14 mouse cellular contexts compared by ENCODE assay signal in genomic region chr9:107087531-107087930, GRCm38 (mm10).
A peak's percentile ranks its signal among the peaks of the same experiment; 100 is the strongest.
DNase-seq lines count a peak whose midpoint lies in the region; ATAC-seq and TF ChIP-seq lines count a peak whose summit lies in the region.
"Had no signal": no experiment of that assay in that cellular context is flagged by ENCODE, and none has a peak within 500 bp of the region (broad histone marks: within the 10 kb centered on the region; RNA-seq: fewer than 3 reads in every experiment).

No protein-coding gene starts in this region.

- H3K9me3 ChIP-seq in forebrain, embryonic 14.5 days (replicated peaks; ENCODE audit: control insufficient read depth, low read length) = no peaks in the 10 kb centered on the region
- no peaks in the 10 kb centered on the region for H3K9me3 ChIP-seq in forebrain, embryonic 13.5 days (replicated peaks)
- H3K9me3 ChIP-seq: limb, embryonic 15.5 days; lung, embryonic 15.5 days had no signal

- H3K4me1 ChIP-seq in forebrain, embryonic 14.5 days (ENCODE audit: control insufficient read depth, insufficient read depth, low read length) = no peaks in the 10 kb centered on the region
- H3K4me1 ChIP-seq in forebrain, embryonic 13.5 days = no peaks in the 10 kb centered on the region
- H3K4me1 ChIP-seq: limb, embryonic 15.5 days; lung, embryonic 15.5 days had no signal

- H3K27ac ChIP-seq in forebrain, embryonic 14.5 days (ENCODE audit: low read depth, low read length) = no peak overlapping the region
- no peak overlapping the region for H3K27ac ChIP-seq in forebrain, embryonic 13.5 days
- H3K27ac ChIP-seq: heart, adult 2 months; limb, embryonic 15.5 days; lung, embryonic 15.5 days had no signal

- TF ChIP-seq CTCF in brain, embryonic 14.5 days (IDR thresholded peaks at IDR 0.05; ENCODE audit: borderline replicate concordance, extremely low read depth, insufficient read depth, insufficient read length) = no peak

- DNase-seq in forebrain, embryonic 14.5 days (ENCODE audit: low spot score) = peak; percentile 39
- peak; percentile 55 for DNase-seq in brain, embryonic 14.5 days (ENCODE audit: low read depth)
- peak; percentile 65 to 69 for DNase-seq in cerebellum, postnatal 36 days
- peak; percentile 47 to 91 for DNase-seq in left cerebral cortex, postnatal 25 days (ENCODE audit: low spot score in 2 of 2)
- no peak for DNase-seq in thymus, postnatal 0 days (ENCODE audit: low spot score)
- no peak for DNase-seq in heart, adult 11 months
- DNase-seq in ovary, adult 18-20 months (ENCODE audit: low spot score) = no peak
- DNase-seq: adrenal gland, adult 2 months; heart, adult 2 months; heart, postnatal 36 days had no signal

- no peak for TF ChIP-seq POLR2A in brain, embryonic 14.5 days (IDR thresholded peaks at IDR 0.05; ENCODE audit: borderline replicate concordance, extremely low read depth, insufficient read depth, insufficient read length, poor library complexity, severe bottlenecking)

- intact Hi-C loops in left cerebral cortex, postnatal 25 days (cut with DNase I) = loop anchor here (5.0 kb wide), 1 partner anchor 170 kb away; no protein-coding TSS in a partner anchor

- H3K36me3 ChIP-seq in forebrain, embryonic 14.5 days (ENCODE audit: control insufficient read depth, insufficient read depth, low read length) = no peaks in the 10 kb centered on the region
- no peaks in the 10 kb centered on the region for H3K36me3 ChIP-seq in forebrain, embryonic 13.5 days (ENCODE audit: poor library complexity, severe bottlenecking)
- H3K36me3 ChIP-seq: limb, embryonic 15.5 days; lung, embryonic 15.5 days had no signal

- WGBS in forebrain, embryonic 14.5 days = 72% methylated on average over 2 of the region's 2 CpGs
- 86% methylated on average over 2 of the region's 2 CpGs for WGBS in forebrain, embryonic 13.5 days

- H3K27me3 ChIP-seq in forebrain, embryonic 14.5 days (replicated peaks; ENCODE audit: control insufficient read depth, insufficient read depth, low read length) = no peaks in the 10 kb centered on the region
- H3K27me3 ChIP-seq in forebrain, embryonic 13.5 days = no peaks in the 10 kb centered on the region
- H3K27me3 ChIP-seq: limb, embryonic 15.5 days; lung, embryonic 15.5 days had no signal

- no peak overlapping the region for H3K4me3 ChIP-seq in forebrain, embryonic 14.5 days (ENCODE audit: low read depth, low read length)
- H3K4me3 ChIP-seq in forebrain, embryonic 13.5 days = no peak overlapping the region
- H3K4me3 ChIP-seq: heart, adult 2 months; limb, embryonic 15.5 days; lung, embryonic 15.5 days had no signal

- H3K4me2 ChIP-seq in forebrain, embryonic 14.5 days (ENCODE audit: low read length) = no peak overlapping the region
- H3K4me2 ChIP-seq in forebrain, embryonic 13.5 days = no peak overlapping the region
- H3K4me2 ChIP-seq: limb, embryonic 15.5 days; lung, embryonic 15.5 days had no signal

- H3K9ac ChIP-seq in forebrain, embryonic 14.5 days (ENCODE audit: low read length) = no peak overlapping the region
- no peak overlapping the region for H3K9ac ChIP-seq in forebrain, embryonic 13.5 days
- H3K9ac ChIP-seq: limb, embryonic 15.5 days; lung, embryonic 15.5 days had no signal

- ATAC-seq in forebrain, embryonic 14.5 days = no peak; the same call in 1 of the 2 replicates
- ATAC-seq in forebrain, embryonic 13.5 days = no peak
- ATAC-seq: intestine, postnatal 0 days had no signal

Comparison
In these comparisons a context has a peak if more than half of its experiments do, and no peak if none do; other contexts are left out.
1. DNase-seq: peak in forebrain, embryonic 14.5 days (single experiment), brain, embryonic 14.5 days (single experiment), cerebellum, postnatal 36 days (2 of 2) and left cerebral cortex, postnatal 25 days (2 of 2); none in thymus, postnatal 0 days (single experiment), heart, adult 11 months (single experiment) and ovary, adult 18-20 months (single experiment).